Mouse (Mus musculus) kidney, adult 8-10 months (tissue): Measurements from ENCODE around the gene Gapt.

Experiments used
- DNase-seq, 2 experiments: peaks; one replicate each; pipeline ENCODE4 v3.0.0; 2022

Gapt gene

GRCm38 (mm10) chr13:110342602-110343001, 14.4 kb downstream of the Gapt start:
- no peak for DNase-seq

- no peak for DNase-seq
Measured at GRCm38 (mm10) chr13:110332958-110333597, 23.9 kb downstream of the Gapt start.

GRCm38 (mm10) chr13:110318746-110319145, 38.3 kb downstream of the Gapt start:
- no peak for DNase-seq

- no peak for DNase-seq
Measured at GRCm38 (mm10) chr13:110307188-110307587, 49.8 kb downstream of the Gapt start.
